Mouse (Mus musculus) limb, embryonic 11.5 days (tissue): ENCODE measurements around the gene Pfas. TPM values are rescaled to one million over a fixed set of nuclear protein-coding genes. Genes with fewer than 3 reads are reported as not detected.
"Not testable (repeated sequence)": the region's sequence is repeated elsewhere in the genome, so short reads cannot be mapped to it uniquely, and the experiment has no call there.

Source experiments
- ATAC-seq: fragments of 200-750 bp; cut with Nextera tagmentation; 2 replicates; pipeline ENCODE4 v1.8.0; 2017; ENCODE audit warnings: low read depth; ENCODE audit not compliant: insufficient number of reproducible peaks, low FRiP score, low TSS enrichment
- DNase-seq: peaks from one replicate; pipeline ENCODE4 v3.0.0-alpha.2; 2015; ENCODE audit warnings: low spot score
- H3K27ac ChIP-seq: fragments of 300-500 bp; sonication (generic); replicated peaks from 2 replicates; pipeline ENCODE4 v1.5.1; 2014; ENCODE audit warnings: low read depth, mild to moderate bottlenecking, low read length
- H3K27me3 ChIP-seq: fragments of 300-500 bp; sonication (generic); 2 replicates; pipeline ENCODE4 v1.6.1; 2014; ENCODE audit warnings: mild to moderate bottlenecking, low read length, mixed read lengths; ENCODE audit not compliant: control insufficient read depth, insufficient read depth
- H3K36me3 ChIP-seq: fragments of 300-500 bp; sonication (generic); 2 replicates; pipeline ENCODE4 v1.6.1; 2014; ENCODE audit warnings: mild to moderate bottlenecking, low read length, moderate library complexity, mixed read lengths; ENCODE audit not compliant: control insufficient read depth, insufficient read depth
- H3K4me1 ChIP-seq: fragments of 300-500 bp; sonication (generic); 2 replicates; pipeline ENCODE4 v1.6.1; 2014; ENCODE audit warnings: low read length, mixed read lengths; ENCODE audit not compliant: control insufficient read depth, insufficient read depth
- H3K4me2 ChIP-seq: fragments of 300-500 bp; sonication (generic); 2 replicates; pipeline ENCODE4 v1.6.1; 2014; ENCODE audit warnings: low read depth, mild to moderate bottlenecking, moderate library complexity; ENCODE audit not compliant: severe bottlenecking
- H3K4me3 ChIP-seq: fragments of 300-500 bp; sonication (generic); 2 replicates; pipeline ENCODE4 v1.5.1; 2014; ENCODE audit warnings: low read depth, low read length
- H3K9ac ChIP-seq: fragments of 300-500 bp; sonication (generic); 2 replicates; pipeline ENCODE4 v1.6.1; 2014; ENCODE audit warnings: mild to moderate bottlenecking, low read length
- H3K9me3 ChIP-seq: fragments of 300-500 bp; sonication (generic); 2 replicates; pipeline ENCODE4 v1.6.1; 2016; ENCODE audit warnings: low read length; ENCODE audit not compliant: control insufficient read depth
- WGBS: fragments of 180-500 bp; shearing (Covaris S2); extraction: QIAGEN DNeasy Blood & Tissue Kit; methylation state at CpG from one replicate; pipeline ENCODE4 v1.1.7; 2014; 5-methylcytosine and 5-hydroxymethylcytosine counted together
- microRNA-seq: library from miRNA; unstranded; fragments of <30 nt; microRNA quantifications from one replicate; pipeline ENCODE4, GENCODE M21; 2016
- polyA plus RNA-seq: library from polyadenylated mRNA; unstranded; fragments of >200 nt; fragmentation: Nextera tagmentation; extraction: Ambion mirVana; gene quantifications from 2 replicates; pipeline ENCODE4 v1.2.1, GENCODE M21; 2014

The Pfas gene
- polyA plus RNA-seq, 1 experiment from 2014 or later = 43.6 TPM

DNA sequence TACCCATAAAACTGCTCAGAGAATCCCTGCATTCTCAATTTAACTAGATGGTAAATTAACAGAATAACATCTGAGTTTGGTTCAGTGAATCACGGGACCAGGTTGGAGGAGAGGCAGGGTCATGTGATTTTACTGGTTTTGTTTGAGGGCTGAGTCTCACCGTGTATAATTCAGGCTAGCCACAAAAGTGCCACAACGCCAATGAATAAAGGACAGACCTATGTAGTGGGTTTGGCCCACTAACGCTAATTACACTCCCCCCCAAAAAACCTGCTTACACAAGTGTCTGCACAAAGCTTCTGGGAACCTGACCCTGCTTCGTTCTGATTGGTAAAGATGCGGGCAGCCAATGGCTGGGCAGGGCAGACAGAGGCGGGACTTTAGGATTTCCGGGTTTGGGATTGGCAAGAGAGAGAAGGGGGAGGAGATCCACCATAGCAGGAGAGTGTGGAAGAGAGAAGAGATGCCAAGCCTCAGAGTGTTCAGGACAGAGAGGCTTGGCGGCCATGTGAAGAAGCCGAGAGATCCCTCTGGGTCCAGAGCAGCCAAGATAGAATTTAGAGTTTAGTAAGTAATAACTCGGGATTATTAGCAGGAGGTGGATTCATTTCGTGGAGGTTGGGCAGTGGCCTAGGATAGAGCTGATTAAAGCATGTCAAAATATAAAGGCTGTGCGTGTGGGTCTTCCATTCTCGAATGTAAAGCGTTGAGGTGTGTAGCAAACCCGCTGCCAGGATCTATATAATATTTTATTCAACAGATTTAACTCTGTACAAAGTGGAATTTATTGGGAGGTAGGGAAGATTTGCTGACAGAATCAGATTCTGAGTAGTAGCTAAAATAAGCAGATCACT, 68.6 kb downstream of the Pfas start:
- Histone ChIP-seq H3K9ac (peak overlapping the region; percentile 49), H3K27ac (no peak overlapping the region), H3K4me2 (peak overlapping the region; percentile 52), H3K27me3 (no peaks in the 10 kb centered on the region), H3K4me3 (peak overlapping the region; percentile 29), H3K36me3 (no peaks in the 10 kb centered on the region), H3K9me3 (no peaks in the 10 kb centered on the region; the same call in 1 of the 2 replicates), H3K4me1 (0 out of 2 replicates have a peak, but pooled peaks cover 2% of the 10 kb centered on the region)
- WGBS = 4% methylated on average over 16 of the region's 16 CpGs
- peak; percentile 98 for ATAC-seq
- peak; percentile 88 for DNase-seq

DNA sequence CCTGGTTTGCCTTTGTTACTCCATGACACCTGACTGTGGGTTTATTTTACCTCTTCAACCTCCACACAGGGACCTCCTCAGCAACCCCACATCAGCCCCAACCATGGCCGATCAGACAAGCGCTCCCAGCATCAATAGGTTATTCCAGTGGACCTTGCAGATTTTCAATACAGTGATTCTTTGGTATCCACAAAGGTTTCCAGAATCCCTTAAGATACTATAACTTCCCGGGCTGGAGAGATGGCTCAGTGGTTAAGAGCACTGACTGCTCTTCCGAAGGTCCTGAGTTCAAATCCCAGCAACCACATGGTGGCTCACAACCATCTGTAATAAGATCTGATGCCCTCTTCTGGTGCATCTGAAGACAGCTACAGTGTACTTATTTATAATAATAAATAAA, 71.3 kb downstream of the Pfas start:
- not testable (repeated sequence) for H3K27ac ChIP-seq, H3K4me2 ChIP-seq, DNase-seq, H3K4me1 ChIP-seq, ATAC-seq, H3K4me3 ChIP-seq, H3K9me3 ChIP-seq, H3K9ac ChIP-seq, H3K27me3 ChIP-seq, H3K36me3 ChIP-seq
- WGBS = 91% methylated on average over 4 of the region's 4 CpGs

Small RNA genes within 50 kb of the gene (microRNA-seq; reads per million reads assigned to microRNA genes)
- gene Mir3062 = 15.3 reads per million, percentile 26 among the genes with 10 or more reads in this experiment

Other genes with a start within 250 kb of the Pfas start
- 53.2 and 57.8 TPM in 2 replicates for gene Ndel1, start 136.6 kb downstream of the Pfas start, polyA plus RNA-seq
- gene Rnf222, start 119.9 kb downstream of the Pfas start, polyA plus RNA-seq = not detected in 2 replicates
- gene Rpl26, start 106.9 kb downstream of the Pfas start, polyA plus RNA-seq = 1,145 and 1,149 TPM in 2 replicates
- gene Odf4, start 81.4 kb downstream of the Pfas start, polyA plus RNA-seq = not detected in 2 replicates
- 6.7 and 7.7 TPM in 2 replicates for gene Arhgef15, start 51.0 kb downstream of the Pfas start, polyA plus RNA-seq
- gene Slc25a35, start 40.3 kb downstream of the Pfas start, polyA plus RNA-seq = 2.6 and 3.0 TPM in 2 replicates
- gene Rangrf, start 33.3 kb downstream of the Pfas start, polyA plus RNA-seq = 82.6 and 84.4 TPM in 2 replicates
- gene Ctc1, start 7.5 kb upstream of the Pfas start, polyA plus RNA-seq = 80.4 and 83.1 TPM in 2 replicates
- 171 and 178 TPM in 2 replicates for gene Aurkb, start 37.2 kb upstream of the Pfas start, polyA plus RNA-seq
- gene Borcs6, start 51.3 kb upstream of the Pfas start, polyA plus RNA-seq = 6.2 and 7.0 TPM in 2 replicates
- 34.6 and 36.7 TPM in 2 replicates for gene Tmem107, start 62.3 kb upstream of the Pfas start, polyA plus RNA-seq
- gene Vamp2, start 80.0 kb upstream of the Pfas start, polyA plus RNA-seq = 64.2 and 73.3 TPM in 2 replicates
- 8.0 and 9.1 TPM in 2 replicates for gene Per1, start 86.8 kb upstream of the Pfas start, polyA plus RNA-seq
- 0.54 and 0.65 TPM in 2 replicates for gene Hes7, start 111.9 kb upstream of the Pfas start, polyA plus RNA-seq
- gene 9130213A22Rik, start 114.1 kb upstream of the Pfas start, polyA plus RNA-seq = 0.19 TPM in 1 of 2 replicates, not detected in the other
- 0.17 and 0.25 TPM in 2 replicates for gene Aloxe3, start 117.4 kb upstream of the Pfas start, polyA plus RNA-seq
- gene Alox12b, start 148.5 kb upstream of the Pfas start, polyA plus RNA-seq = 0.05 TPM in 1 of 2 replicates, not detected in the other
- 0.07 TPM in 1 of 2 replicates, not detected in the other for gene Alox8, start 189.4 kb upstream of the Pfas start, polyA plus RNA-seq
- not detected in 2 replicates for gene Gucy2e, start 228.6 kb upstream of the Pfas start, polyA plus RNA-seq